Mouse (Mus musculus) heart, adult 18-20 months (tissue): ENCODE measurements around the gene Prkg1. TPM values are rescaled to one million over a fixed set of nuclear protein-coding genes. Genes with fewer than 3 reads are reported as not detected.
A peak's percentile ranks its signal among the peaks of the same experiment; 100 is the strongest.

Source experiments
- DNase-seq, 2 experiments: peaks; one replicate each; pipeline ENCODE4 v3.0.0; 2021 to 2022; ENCODE audit warnings: mixed read lengths in 1 of 2
- total RNA-seq, 2 experiments: library from RNA; stranded (reverse); gene quantifications; 2 replicates each; pipeline ENCODE4 v1.2.3; 2021

Prkg1 gene
- total RNA-seq, 2 experiments from 2014 or later, result 11.2 to 11.5 TPM

- DNase-seq, result peak in 1 of 2 experiments; percentile 84
Measured at GRCm38 (mm10) chr19:31746635-31747034, 18.2 kb downstream of the Prkg1 start.

- peak; percentile 52 to 54 for DNase-seq
Measured at GRCm38 (mm10) chr19:31743241-31744045, 21.4 kb downstream of the Prkg1 start.

GRCm38 (mm10) chr19:31714900-31715299 lies 49.9 kb downstream of the Prkg1 start:
- peak; percentile 22 to 27 for DNase-seq

- DNase-seq, result peak; percentile 39 to 40
Measured at GRCm38 (mm10) chr19:31714418-31714817, 50.4 kb downstream of the Prkg1 start.

GRCm38 (mm10) chr19:31713321-31713720 lies 51.5 kb downstream of the Prkg1 start:
- DNase-seq, result no peak

- no peak for DNase-seq
Measured at GRCm38 (mm10) chr19:31710336-31710735, 54.5 kb downstream of the Prkg1 start.

- no peak for DNase-seq
Measured at GRCm38 (mm10) chr19:31703991-31704390, 60.8 kb downstream of the Prkg1 start.

- DNase-seq, result peak; percentile 10 to 20
Measured at GRCm38 (mm10) chr19:31698916-31699315, 65.9 kb downstream of the Prkg1 start.

- DNase-seq, result peak in 1 of 2 experiments; percentile 41
Measured at GRCm38 (mm10) chr19:31680821-31681220, 84.0 kb downstream of the Prkg1 start.

- no peak for DNase-seq
Measured at GRCm38 (mm10) chr19:31678324-31678723, 86.5 kb downstream of the Prkg1 start.

- DNase-seq, result no peak
Measured at GRCm38 (mm10) chr19:31671726-31672125, 93.1 kb downstream of the Prkg1 start.

- no peak for DNase-seq
Measured at GRCm38 (mm10) chr19:31665007-31665406, 99.8 kb downstream of the Prkg1 start.

- DNase-seq, result peak; percentile 55 to 76
Measured at GRCm38 (mm10) chr19:31664159-31664991, 100.5 kb downstream of the Prkg1 start.

GRCm38 (mm10) chr19:31663437-31664158 lies 101.2 kb downstream of the Prkg1 start:
- no peak for DNase-seq

GRCm38 (mm10) chr19:31662802-31663201 lies 102.0 kb downstream of the Prkg1 start:
- DNase-seq, result no peak

GRCm38 (mm10) chr19:31658751-31659397 lies 106.0 kb downstream of the Prkg1 start:
- DNase-seq, result no peak

GRCm38 (mm10) chr19:31656256-31656655 lies 108.6 kb downstream of the Prkg1 start:
- no peak for DNase-seq

- DNase-seq, result no peak
Measured at GRCm38 (mm10) chr19:31655826-31656225, 109.0 kb downstream of the Prkg1 start.

GRCm38 (mm10) chr19:31654022-31654421 lies 110.8 kb downstream of the Prkg1 start:
- DNase-seq, result no peak

- DNase-seq, result no peak
Measured at GRCm38 (mm10) chr19:31650452-31650851, 114.4 kb downstream of the Prkg1 start.

- peak; percentile 35 to 44 for DNase-seq
Measured at GRCm38 (mm10) chr19:31647492-31647891, 117.3 kb downstream of the Prkg1 start.
